Mouse (Mus musculus) forelimb bud, embryonic 11.5 days (tissue): ENCODE measurements around the gene Dab2ip.

Source experiments
- DNase-seq: peaks from one replicate; pipeline ENCODE4 v3.0.0-alpha.2; 2012; ENCODE audit warnings: low read depth, low spot score

The Dab2ip gene

GRCm38 (mm10) chr2:35750533-35751141 is 192.6 kb downstream of the Dab2ip start:
- no peak for DNase-seq

- no peak for DNase-seq
Measured at GRCm38 (mm10) chr2:35751781-35752505, 193.9 kb downstream of the Dab2ip start.

DNA sequence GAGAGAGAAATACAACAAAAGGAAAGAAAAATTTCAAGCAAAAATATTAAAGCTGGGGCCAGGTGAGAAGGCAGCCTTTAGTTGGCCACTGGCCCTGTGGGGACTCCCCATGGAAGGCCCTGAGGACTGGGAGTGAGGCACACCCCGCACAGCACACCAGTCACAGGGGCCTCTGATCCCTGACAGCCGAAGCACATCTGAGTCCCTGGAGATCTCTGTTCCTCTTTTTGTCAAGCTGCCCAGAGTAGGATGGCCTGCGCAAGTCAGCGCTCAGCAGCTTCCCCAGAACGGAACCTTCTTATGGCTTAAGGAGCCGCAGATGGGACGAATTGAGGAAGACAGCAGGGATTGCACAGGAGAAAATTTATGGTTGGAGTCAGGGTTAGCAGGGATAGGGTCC is 198.4 kb downstream of the Dab2ip start:
- no peak for DNase-seq

DNA sequence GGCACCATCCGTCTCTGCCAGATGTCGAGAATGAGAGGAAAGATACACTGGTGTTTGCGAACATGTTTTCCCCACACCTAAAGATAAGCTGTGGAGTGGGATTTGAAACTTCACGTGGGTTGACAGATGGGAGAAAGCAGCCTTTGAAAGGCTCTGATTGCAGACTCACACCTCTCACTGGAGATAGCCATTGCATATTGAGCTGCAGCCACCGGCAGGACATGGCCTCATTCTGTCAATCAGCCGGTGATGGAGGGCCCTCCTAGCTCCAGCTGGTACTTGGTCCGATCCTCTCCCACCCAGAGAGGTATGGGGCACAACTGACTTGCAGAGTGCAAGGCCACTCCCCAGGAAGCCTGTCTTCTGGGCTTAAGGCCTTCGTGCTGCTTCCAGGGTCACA is 202.3 kb downstream of the Dab2ip start:
- no peak for DNase-seq

GRCm38 (mm10) chr2:35760867-35761266 is 202.8 kb downstream of the Dab2ip start:
- DNase-seq: no peak

DNA sequence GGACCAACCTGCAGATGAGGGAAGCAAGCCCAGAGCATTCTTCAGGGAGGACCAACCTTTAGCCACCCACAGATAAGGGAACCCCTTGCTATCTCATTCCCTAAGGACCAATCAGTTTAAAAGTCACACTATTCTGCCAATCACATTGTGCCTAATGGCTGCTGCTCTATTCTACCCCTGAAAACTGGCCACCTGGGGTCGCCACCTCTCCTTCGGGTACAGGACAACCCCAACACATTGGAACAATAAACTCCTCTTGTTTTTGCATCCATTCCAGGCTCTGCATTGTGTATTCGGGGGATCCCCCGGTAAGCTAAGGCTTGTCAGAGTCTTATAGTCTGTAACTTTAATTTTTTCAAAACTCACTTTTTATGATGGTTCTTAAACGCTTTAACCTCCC is 203.4 kb downstream of the Dab2ip start:
- no peak for DNase-seq

DNA sequence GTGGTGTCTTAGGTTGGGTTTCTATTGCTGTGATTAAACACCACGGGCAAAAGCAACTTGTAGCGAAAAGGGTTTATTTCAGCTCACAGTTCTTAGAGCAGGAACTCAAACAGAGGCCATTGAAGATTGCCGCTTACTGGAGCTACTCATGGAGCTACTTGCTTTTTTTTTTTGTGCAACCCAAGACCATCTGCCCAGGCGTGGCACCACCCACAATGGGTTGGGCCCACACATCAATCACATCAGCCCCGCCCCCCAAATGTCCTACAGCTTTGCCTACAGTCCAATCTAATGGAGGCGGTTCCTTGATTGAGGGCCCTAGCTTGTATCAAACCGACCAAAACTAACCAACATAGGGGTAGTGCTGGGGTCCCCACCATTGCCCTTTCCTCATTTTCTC is 205.8 kb downstream of the Dab2ip start:
- no peak for DNase-seq

DNA sequence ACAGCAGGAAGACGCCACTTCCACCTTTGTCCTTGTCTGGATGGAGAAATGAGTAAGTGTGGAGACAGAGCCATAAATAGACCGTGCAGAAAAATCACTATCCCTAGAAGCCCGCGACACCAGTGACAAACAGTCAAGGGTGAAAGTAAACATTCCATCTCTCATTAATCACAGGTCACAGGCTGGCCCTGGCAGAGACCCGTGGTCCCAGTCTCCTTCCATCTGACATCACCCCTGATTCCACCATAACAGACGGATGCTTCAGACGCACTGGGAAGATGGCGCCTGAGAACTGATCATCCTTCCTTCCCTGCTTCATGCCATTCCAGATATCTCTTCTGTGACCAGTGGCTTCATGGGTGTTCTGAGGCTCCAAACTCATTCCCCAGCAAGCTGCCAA is 206.3 kb downstream of the Dab2ip start:
- no peak for DNase-seq

DNA sequence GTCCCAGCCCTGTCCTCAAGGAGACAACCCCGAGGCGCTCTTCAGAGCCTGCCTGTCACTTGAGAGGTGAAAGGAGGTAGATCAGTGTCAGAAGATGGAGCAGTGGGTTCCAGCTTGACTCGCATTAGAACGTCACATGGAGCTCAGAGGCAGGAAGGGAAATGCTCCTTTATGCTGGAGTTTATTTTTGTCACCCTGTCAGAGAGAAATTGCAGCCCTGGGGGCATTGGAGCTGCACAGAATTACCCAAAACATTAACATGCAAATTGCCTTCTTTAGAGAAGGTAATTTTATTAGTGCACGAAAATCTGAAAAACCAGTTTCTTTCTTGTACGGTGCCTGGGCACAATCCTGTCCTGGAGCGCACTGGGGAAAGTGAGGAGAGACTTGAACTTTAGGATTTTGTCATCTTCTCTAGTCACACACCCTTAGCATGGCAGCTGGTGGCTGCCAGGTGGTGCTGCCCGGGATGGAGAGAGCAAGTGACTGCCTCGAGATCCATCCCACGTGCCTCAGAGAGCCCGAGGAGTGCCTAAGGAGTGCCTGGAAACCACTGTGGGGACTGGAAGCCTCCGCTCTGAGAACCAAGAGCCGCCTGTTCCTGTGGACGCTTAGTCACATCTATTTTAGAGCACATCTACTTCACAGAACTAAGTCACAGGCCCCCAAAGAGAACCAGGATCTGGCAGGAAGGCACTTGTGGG is 209.9 kb downstream of the Dab2ip start:
- peak; percentile 18 for DNase-seq

DNA sequence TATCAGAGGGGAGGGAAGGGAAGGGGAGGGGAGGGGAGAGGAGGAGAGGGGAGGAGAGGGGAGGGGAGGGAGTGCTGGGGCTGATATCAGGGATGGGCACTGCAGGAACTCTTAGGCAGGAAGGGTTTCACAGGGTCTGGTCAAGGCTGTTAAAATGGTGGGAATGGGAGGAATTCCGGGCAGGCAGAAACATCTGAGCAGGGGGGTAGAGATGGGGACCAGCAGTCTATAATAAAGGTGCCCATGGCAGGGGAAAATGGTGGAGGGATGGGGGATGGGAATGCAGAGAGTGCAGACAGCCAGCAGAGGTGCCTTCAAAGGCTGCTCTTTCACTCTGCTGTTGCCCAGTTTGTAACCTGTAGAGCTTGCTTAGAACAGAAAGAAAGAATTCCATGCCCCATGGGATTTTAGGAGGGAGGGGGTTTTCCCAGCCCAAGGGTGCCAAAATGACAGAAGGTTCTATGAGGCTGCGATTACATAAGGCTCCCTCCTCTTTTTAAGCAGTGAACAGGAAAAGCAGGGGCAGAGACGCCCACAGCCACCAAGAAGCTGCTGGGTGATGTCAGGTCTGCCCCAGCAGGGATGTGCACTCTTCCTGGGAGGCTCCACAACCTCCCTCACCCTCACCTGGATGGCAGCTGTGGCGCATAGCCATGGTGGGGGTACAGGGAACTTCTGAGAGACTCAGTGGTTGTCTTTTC is 210.6 kb downstream of the Dab2ip start:
- DNase-seq: no peak

DNA sequence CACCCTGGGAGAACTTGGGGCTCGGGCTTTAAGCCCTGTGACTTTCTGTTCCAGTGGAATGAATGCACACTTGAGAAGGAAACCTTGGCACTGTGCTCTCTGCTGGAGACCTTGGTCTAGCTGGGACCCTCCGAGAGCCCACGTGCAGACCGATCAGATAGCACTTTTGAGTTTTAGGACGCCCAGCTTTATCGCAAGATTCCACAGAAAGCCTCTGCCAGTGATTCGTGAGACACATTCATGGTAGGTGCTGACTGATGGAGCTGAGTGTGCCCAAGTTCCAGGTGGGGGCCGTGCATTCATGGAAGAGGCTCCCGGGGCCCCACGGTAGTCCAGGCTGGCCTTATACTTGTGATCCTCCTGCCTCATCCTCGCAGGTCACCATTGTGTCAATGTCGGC is 211.3 kb downstream of the Dab2ip start:
- no peak for DNase-seq

DNA sequence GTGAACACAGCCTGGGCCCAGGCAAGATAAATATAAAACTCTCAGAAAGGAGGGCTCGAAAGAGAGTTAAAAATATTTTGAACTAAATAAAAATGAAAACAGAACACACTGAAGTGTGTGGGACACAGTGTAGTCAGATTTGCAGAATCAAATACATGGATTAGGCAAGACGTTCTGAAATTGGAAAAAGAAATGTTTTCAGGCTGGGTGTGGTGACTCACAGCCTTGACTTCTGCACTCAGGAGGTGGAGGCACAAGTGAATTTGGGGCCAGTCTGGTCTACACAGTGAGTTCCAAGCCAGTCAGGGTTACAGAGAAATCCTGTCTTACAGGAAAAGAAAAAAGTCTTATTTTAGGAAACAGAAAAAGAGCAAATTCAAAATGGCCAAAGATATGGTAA is 212.5 kb downstream of the Dab2ip start:
- DNase-seq: no peak

DNA sequence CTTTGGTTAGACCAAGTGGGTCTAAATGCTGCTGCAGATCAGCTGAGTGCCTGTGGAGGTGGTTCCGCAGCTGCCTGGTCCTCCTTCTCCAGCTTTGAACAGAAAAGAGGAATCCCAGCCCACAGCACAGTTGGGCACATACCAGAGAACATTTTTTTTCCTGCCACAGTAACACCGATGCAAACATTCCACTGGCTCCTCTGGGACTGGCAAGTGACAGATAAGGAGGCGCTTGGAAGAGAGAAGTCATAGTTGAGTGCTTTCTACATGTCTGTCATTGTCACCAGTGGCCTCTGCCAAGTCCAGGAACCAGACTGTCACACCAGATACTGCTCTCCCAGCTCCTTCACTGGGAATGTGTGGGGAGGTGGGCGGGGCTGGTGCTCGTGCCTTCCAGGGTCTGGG is 217.6 kb downstream of the Dab2ip start:
- DNase-seq: no peak

DNA sequence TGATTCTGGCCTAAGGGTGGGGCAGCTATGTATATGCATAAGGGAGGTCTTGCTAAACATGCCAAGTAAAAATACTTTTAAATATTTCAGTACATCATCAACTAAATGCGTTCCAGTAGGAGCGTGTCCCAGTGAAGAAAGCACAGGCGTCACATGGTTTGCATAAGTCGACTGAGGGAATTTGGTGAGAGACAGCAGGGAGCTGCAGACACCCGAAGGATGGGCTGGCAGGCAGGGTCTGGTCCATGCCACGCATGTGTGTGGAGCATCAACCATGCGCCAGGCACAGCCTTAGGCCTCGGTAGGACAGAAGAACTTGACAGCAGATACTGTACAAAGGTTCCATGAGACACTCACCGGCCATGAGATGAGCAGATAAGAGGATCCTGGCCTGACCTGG is 218.9 kb downstream of the Dab2ip start:
- DNase-seq: no peak

DNA sequence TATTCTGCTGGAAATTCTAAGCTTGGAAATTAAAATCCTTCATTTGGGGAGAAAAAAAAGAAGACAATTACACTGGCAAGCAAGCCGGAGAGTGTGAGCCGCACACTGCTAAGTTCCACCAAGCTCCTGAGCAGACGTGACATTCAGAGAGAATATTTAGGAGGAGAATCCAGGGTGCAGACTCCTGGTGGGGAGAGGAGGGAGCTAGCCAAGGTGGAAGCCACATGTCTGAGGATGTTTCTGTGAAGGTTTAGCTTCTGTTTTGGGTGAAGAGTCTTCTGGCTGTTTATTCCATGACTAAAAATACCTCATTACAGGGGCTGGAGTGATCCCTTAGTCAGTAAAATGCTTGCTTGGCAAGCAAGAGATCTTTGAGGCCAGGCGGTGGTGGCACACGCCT is 221.2 kb downstream of the Dab2ip start:
- DNase-seq: no peak
